Mouse (Mus musculus): ENCODE data around the gene Ndufs4.

- TF ChIP-seq GATA1 (IDR thresholded peaks at IDR 0.05; ENCODE audit: borderline replicate concordance, low read length) (no peak), FLI1 (IDR thresholded peaks at IDR 0.05; ENCODE audit: low read length) (no peak)
These were observed 99.5 kb downstream of the Ndufs4 start for GRCm38 (mm10) chr13:114288511-114288910.

Measured in megakaryocyte, embryonic 14.5 days (primary cell).